Mouse (Mus musculus): ENCODE results near the gene Asb16. TPM values are rescaled to one million over a fixed set of nuclear protein-coding genes. Genes with fewer than 3 reads are reported as not detected.

The Asb16 gene
- polyA plus RNA-seq, 1 experiment from 2014 or later, result 0.06 TPM

GRCm38 (mm10) chr11:102226067-102226978 is 42.2 kb upstream of the Asb16 start:
- Histone ChIP-seq H3K9ac (no peak overlapping the region), H3K36me3 (no peaks in the 10 kb centered on the region), H3K4me3 (replicated peaks) (no peak overlapping the region), H3K4me2 (no peak overlapping the region), H3K27me3 (peaks cover 51% of the 10 kb centered on the region), H3K27ac (no peak overlapping the region), H3K9me3 (replicated peaks) (no peaks in the 10 kb centered on the region), H3K4me1 (replicated peaks) (peaks cover 69% of the 10 kb centered on the region)
- no peak for ATAC-seq (ENCODE audit: low read depth)
- 81% methylated on average over 12 of the region's 12 CpGs for WGBS (ENCODE audit: insufficient replicate concordance)
- DNase-seq, result no peak

- H3K27ac ChIP-seq, result no peak overlapping the region
- H3K4me3 ChIP-seq (replicated peaks), result 0 out of 2 replicates have a peak overlapping the region, but pooled peaks have one; percentile 80
- peaks cover 51% of the 10 kb centered on the region for H3K27me3 ChIP-seq
- no peaks in the 10 kb centered on the region for H3K9me3 ChIP-seq (replicated peaks)
- no peak overlapping the region for H3K9ac ChIP-seq
- no peak for DNase-seq
- H3K4me2 ChIP-seq, result peak overlapping the region; percentile 97
- WGBS (ENCODE audit: insufficient replicate concordance), result 43% methylated on average over 12 of the region's 12 CpGs
- H3K36me3 ChIP-seq, result no peaks in the 10 kb centered on the region
- H3K4me1 ChIP-seq (replicated peaks), result peaks cover 59% of the 10 kb centered on the region
- no peak for ATAC-seq (ENCODE audit: low read depth)
Observed at GRCm38 (mm10) chr11:102227270-102228190, 41.0 kb upstream of the Asb16 start.

DNA sequence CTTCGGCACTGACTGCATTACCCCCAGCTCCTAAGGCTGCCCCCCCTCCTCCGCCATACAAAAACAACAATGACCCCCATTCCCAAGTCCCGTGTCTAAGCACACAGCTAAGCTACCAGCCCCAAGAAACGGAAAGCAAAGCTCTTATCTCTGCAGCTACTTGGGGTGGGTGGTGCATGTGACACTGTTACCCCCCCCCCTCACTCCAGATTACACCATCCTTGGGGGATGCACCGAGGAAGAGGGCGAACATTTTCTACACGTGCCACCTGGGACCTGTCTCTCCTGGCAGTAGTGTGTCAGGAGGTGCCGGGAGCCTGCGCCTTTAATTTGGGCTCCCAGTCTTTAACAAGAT is 40.4 kb upstream of the Asb16 start:
- ATAC-seq (ENCODE audit: low read depth), result no peak
- Histone ChIP-seq H3K36me3 (no peaks in the 10 kb centered on the region), H3K4me3 (replicated peaks) (peak overlapping the region; percentile 80), H3K27me3 (peaks cover 51% of the 10 kb centered on the region), H3K9me3 (replicated peaks) (no peaks in the 10 kb centered on the region), H3K27ac (no peak overlapping the region), H3K4me1 (replicated peaks) (peaks cover 53% of the 10 kb centered on the region), H3K4me2 (peak overlapping the region; percentile 97), H3K9ac (no peak overlapping the region)
- no peak for DNase-seq
- 31% methylated on average over 9 of the region's 9 CpGs for WGBS (ENCODE audit: insufficient replicate concordance)

- H3K36me3 ChIP-seq, result no peaks in the 10 kb centered on the region
- peaks cover 47% of the 10 kb centered on the region for H3K4me1 ChIP-seq (replicated peaks)
- no peak for DNase-seq
- peak overlapping the region; percentile 97 for H3K4me2 ChIP-seq
- peak overlapping the region; percentile 80 for H3K4me3 ChIP-seq (replicated peaks)
- ATAC-seq (ENCODE audit: low read depth), result no peak
- H3K27ac ChIP-seq, result no peak overlapping the region
- peaks cover 47% of the 10 kb centered on the region for H3K27me3 ChIP-seq
- no peaks in the 10 kb centered on the region for H3K9me3 ChIP-seq (replicated peaks)
- peak overlapping the region; percentile 89 for H3K9ac ChIP-seq
- WGBS (ENCODE audit: insufficient replicate concordance), result 23% methylated on average over 7 of the region's 7 CpGs
Observed at GRCm38 (mm10) chr11:102228646-102229268, 39.8 kb upstream of the Asb16 start.

DNA sequence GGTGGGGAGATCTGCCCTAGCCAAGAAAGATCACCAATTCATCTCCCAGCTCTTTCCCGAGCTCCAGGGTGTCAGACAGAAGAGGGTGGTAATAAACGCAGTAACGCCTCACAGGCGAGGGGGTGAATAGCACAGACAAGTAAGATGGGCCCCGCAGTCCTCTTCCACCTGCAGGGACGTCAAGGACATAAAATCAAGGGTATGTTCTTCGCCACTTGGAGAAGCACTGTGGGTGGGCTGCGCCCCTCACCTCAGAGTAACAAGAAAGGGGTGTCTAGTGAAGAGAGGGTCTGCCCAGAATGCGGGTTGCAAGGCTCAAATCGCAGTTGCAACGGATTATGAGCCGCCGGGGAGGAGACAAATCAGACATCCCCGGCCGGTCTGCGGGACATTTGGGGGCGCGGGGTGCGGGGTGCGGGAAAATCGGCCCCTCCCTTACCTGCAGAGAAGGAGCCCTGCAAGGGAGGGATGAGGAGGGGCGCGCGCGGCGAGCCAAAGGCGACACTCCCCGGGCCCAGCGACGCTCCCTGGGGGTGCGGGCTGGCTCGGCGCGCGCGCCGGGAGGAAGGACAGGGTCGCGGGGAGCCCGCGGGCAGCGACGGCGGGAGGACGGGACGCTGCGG is 39.1 kb upstream of the Asb16 start:
- peak; percentile 64 for ATAC-seq (ENCODE audit: low read depth)
- Histone ChIP-seq H3K27me3 (peaks cover 47% of the 10 kb centered on the region), H3K4me1 (replicated peaks) (peaks cover 40% of the 10 kb centered on the region), H3K9ac (peak overlapping the region; percentile 89), H3K36me3 (no peaks in the 10 kb centered on the region), H3K27ac (peak overlapping the region; percentile 82), H3K4me3 (replicated peaks) (peak overlapping the region; percentile 80), H3K9me3 (replicated peaks) (no peaks in the 10 kb centered on the region), H3K4me2 (peak overlapping the region; percentile 97)
- WGBS (ENCODE audit: insufficient replicate concordance), result 1% methylated on average over 47 of the region's 47 CpGs
- peak; percentile 18 for DNase-seq

DNA sequence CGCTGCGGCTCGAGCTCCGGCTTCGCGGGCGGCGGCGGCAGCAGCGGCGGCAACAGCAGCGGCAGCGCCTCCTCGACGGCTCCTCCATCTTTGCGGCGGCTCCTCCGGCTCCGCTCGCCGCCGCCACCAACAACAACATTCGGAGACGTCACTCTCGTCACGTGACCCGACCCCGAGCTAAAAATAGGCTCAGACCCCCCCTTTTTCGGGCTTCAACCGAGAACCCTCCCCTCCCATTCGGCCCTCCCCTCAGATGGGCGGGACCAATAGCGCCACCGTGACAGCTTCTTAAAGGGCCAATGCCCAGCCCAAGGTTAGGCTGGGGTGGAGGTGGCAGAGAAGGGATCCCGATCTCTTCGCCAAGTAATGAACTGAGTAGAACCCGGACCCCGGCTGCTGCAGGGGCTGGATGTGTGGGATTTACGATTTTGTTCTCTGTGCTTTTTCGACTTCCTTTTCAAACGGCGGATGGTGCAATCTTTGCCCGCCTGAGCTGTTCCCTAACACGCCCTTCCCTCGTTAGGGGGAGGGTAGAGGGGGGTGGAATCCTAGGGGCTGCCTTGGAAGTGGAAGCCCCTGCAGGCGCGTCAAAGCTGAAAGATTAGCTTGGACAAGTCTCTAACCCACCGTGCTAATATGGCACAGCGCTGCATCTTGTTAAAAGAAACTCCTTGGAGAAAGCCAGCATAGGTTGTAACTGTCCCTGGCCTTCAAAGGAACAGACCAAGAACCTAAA is 38.4 kb upstream of the Asb16 start, which contains the start of gene Hdac5:
Gene Hdac5 (minus strand): TSS at position 161 of the 736 bp plus-strand sequence.
- Histone ChIP-seq H3K36me3 (no peaks in the 10 kb centered on the region), H3K4me2 (peak within 1 kb of the TSS; percentile 97), H3K4me3 (replicated peaks) (peak within 1 kb of the TSS; percentile 80), H3K9me3 (replicated peaks) (no peaks in the 10 kb centered on the region), H3K27me3 (peaks cover 39% of the 10 kb centered on the region), H3K9ac (peak within 1 kb of the TSS; percentile 89), H3K27ac (peak within 1 kb of the TSS; percentile 82), H3K4me1 (replicated peaks) (peaks cover 33% of the 10 kb centered on the region)
- 1% methylated on average over 41 of the region's 49 CpGs for WGBS (ENCODE audit: insufficient replicate concordance)
- ATAC-seq (ENCODE audit: low read depth), result peak; percentile 95
- peak; percentile 96 for DNase-seq

- no peak overlapping the region for H3K9ac ChIP-seq
- ATAC-seq (ENCODE audit: low read depth) (no peak), DNase-seq (no peak)
- H3K4me2 ChIP-seq, result no peak overlapping the region
- no peaks in the 10 kb centered on the region for H3K27me3 ChIP-seq
- no peak overlapping the region for H3K27ac ChIP-seq
- H3K9me3 ChIP-seq (replicated peaks), result no peaks in the 10 kb centered on the region
- H3K4me1 ChIP-seq (replicated peaks), result peaks cover 10% of the 10 kb centered on the region; the same call in 1 of the 2 replicates
- H3K36me3 ChIP-seq, result no peaks in the 10 kb centered on the region
- WGBS (ENCODE audit: insufficient replicate concordance), result 6% methylated on average over 2 of the region's 2 CpGs
- H3K4me3 ChIP-seq (replicated peaks), result no peak overlapping the region
Observed at GRCm38 (mm10) chr11:102236022-102236421, 32.5 kb upstream of the Asb16 start.

DNA sequence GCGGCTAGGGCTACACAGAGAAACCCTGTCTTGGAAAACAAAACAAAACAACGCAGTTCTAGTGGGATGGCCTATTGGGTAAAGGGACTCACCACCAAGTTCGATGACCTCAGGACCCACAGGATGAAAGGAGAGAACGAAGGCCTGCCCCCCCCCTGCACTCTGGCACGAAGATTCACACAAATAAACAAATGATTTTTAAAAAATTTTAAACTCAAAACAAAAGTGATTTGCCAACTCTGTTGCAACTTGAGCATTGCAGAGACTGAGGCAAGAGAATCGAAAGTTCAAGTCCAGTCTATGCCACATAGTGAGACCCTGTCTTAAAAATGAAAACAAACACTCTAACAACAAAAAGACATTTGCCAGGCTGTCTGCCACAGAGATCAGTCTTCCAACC is 27.9 kb upstream of the Asb16 start:
- 73% methylated on average over 6 of the region's 6 CpGs for WGBS (ENCODE audit: insufficient replicate concordance)
- ATAC-seq (ENCODE audit: low read depth) (no peak), DNase-seq (no peak)
- H3K9me3 ChIP-seq (replicated peaks), result no peaks in the 10 kb centered on the region
- H3K4me2 ChIP-seq, result no peak overlapping the region
- no peaks in the 10 kb centered on the region for H3K36me3 ChIP-seq
- H3K4me1 ChIP-seq (replicated peaks), result peaks cover 23% of the 10 kb centered on the region
- H3K27ac ChIP-seq, result no peak overlapping the region
- H3K4me3 ChIP-seq (replicated peaks), result no peak overlapping the region
- H3K9ac ChIP-seq, result no peak overlapping the region
- peaks cover 21% of the 10 kb centered on the region for H3K27me3 ChIP-seq

DNA sequence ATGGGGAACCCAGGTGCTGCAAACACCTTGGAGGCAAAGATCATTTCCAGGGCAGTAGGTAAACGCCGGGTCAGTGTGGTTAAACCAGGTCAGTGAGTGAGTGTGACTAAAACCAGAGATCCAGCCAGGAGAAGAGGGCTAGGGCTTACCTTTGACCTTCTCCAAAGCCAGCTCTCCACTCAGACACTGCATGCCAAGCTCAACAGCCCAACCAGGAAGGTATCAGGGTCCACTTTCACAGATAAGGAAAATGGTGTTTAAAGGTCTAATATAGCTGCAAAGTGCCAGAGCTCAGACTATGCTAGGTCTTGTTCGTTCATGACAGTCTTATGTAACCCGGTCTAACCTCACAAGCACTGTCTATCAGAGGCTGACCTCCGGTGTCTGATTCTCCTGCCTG is 27.3 kb upstream of the Asb16 start:
- Histone ChIP-seq H3K4me2 (no peak overlapping the region), H3K4me1 (replicated peaks) (peaks cover 20% of the 10 kb centered on the region), H3K9me3 (replicated peaks) (no peaks in the 10 kb centered on the region), H3K9ac (no peak overlapping the region), H3K36me3 (no peaks in the 10 kb centered on the region), H3K27me3 (peaks cover 26% of the 10 kb centered on the region), H3K27ac (no peak overlapping the region), H3K4me3 (replicated peaks) (no peak overlapping the region)
- DNase-seq, result no peak
- 60% methylated on average over 5 of the region's 5 CpGs for WGBS (ENCODE audit: insufficient replicate concordance)
- peak; percentile 71 for ATAC-seq (ENCODE audit: low read depth)

GRCm38 (mm10) chr11:102241874-102242273 is 26.7 kb upstream of the Asb16 start:
- Histone ChIP-seq H3K9me3 (replicated peaks) (no peaks in the 10 kb centered on the region), H3K4me1 (replicated peaks) (peaks cover 19% of the 10 kb centered on the region), H3K9ac (no peak overlapping the region), H3K27ac (no peak overlapping the region), H3K4me3 (replicated peaks) (no peak overlapping the region), H3K36me3 (no peaks in the 10 kb centered on the region), H3K4me2 (no peak overlapping the region), H3K27me3 (peaks cover 26% of the 10 kb centered on the region)
- no peak for ATAC-seq (ENCODE audit: low read depth)
- no peak for DNase-seq
- WGBS (ENCODE audit: insufficient replicate concordance), result 49% methylated on average over 5 of the region's 5 CpGs
